Mouse (Mus musculus) heart, embryonic 16.5 days (tissue): ENCODE measurements at regions not wholly inside any gene's neighbourhood (a gene's known extent, or its start where the extent isn't known, plus 50 kb on each side); places are given as distances from the start of the nearest gene placed in this dataset.

Experiments
- ATAC-seq: fragments of 200-750 bp; cut with Nextera tagmentation; replicated peaks from 2 replicates; pipeline ENCODE4 v1.8.0; 2017; ENCODE audit warnings: moderate number of reproducible peaks; ENCODE audit not compliant: insufficient read depth, low FRiP score; ENCODE audit errors: extremely low read depth
- H3K27ac ChIP-seq: fragments of 300-500 bp; sonication (generic); 2 replicates; pipeline ENCODE4 v1.5.1; 2014; ENCODE audit warnings: mild to moderate bottlenecking, low read length, control low read depth, moderate library complexity
- H3K27me3 ChIP-seq: fragments of 300-500 bp; sonication (generic); 2 replicates; pipeline ENCODE4 v1.6.1; 2014; ENCODE audit warnings: low read length, mixed read lengths; ENCODE audit not compliant: control insufficient read depth, insufficient read depth
- H3K36me3 ChIP-seq: fragments of 300-500 bp; sonication (generic); 2 replicates; pipeline ENCODE4 v1.6.1; 2014; ENCODE audit not compliant: control insufficient read depth, insufficient read depth
- H3K4me1 ChIP-seq: fragments of 300-500 bp; sonication (generic); 2 replicates; pipeline ENCODE4 v1.6.1; 2014; ENCODE audit warnings: low read length, mixed read lengths; ENCODE audit not compliant: control insufficient read depth, insufficient read depth
- H3K4me2 ChIP-seq: fragments of 300-500 bp; sonication (generic); 2 replicates; pipeline ENCODE4 v1.6.1; 2014; ENCODE audit warnings: low read depth, mild to moderate bottlenecking, control low read depth, low read length
- H3K4me3 ChIP-seq: fragments of 300-500 bp; sonication (generic); 2 replicates; pipeline ENCODE4 v1.5.1; 2014; ENCODE audit warnings: mild to moderate bottlenecking, control low read depth, low read length
- H3K9ac ChIP-seq: fragments of 300-500 bp; sonication (generic); 2 replicates; pipeline ENCODE4 v1.6.1; 2014; ENCODE audit warnings: low read length, control low read depth
- H3K9me3 ChIP-seq: fragments of 300-500 bp; sonication (generic); replicated peaks from 2 replicates; pipeline ENCODE4 v1.6.1; 2016; ENCODE audit warnings: low read length; ENCODE audit not compliant: control insufficient read depth
- WGBS: fragments of 180-500 bp; shearing (Covaris S2); extraction: QIAGEN DNeasy Blood & Tissue Kit; methylation state at CpG from one replicate; pipeline ENCODE4 v1.1.7; 2014; 5-methylcytosine and 5-hydroxymethylcytosine counted together

GRCm38 (mm10) chr3:53919541-53919940 is 55.9 kb upstream of the Ufm1 start:
- no peaks in the 10 kb centered on the region for H3K27me3 ChIP-seq
- no peak overlapping the region for H3K4me3 ChIP-seq
- H3K9me3 ChIP-seq, result no peaks in the 10 kb centered on the region
- ATAC-seq, result no peak
- H3K27ac ChIP-seq, result no peak overlapping the region
- H3K9ac ChIP-seq, result no peak overlapping the region
- H3K4me2 ChIP-seq, result no peak overlapping the region
- H3K36me3 ChIP-seq, result no peaks in the 10 kb centered on the region
- 69% methylated on average over 3 of the region's 3 CpGs for WGBS
- H3K4me1 ChIP-seq, result no peaks in the 10 kb centered on the region

- H3K9ac ChIP-seq, result no peak overlapping the region
- H3K4me3 ChIP-seq, result no peak overlapping the region
- H3K4me1 ChIP-seq, result no peaks in the 10 kb centered on the region
- no peak overlapping the region for H3K27ac ChIP-seq
- no peak for ATAC-seq
- H3K9me3 ChIP-seq, result no peaks in the 10 kb centered on the region
- no peak overlapping the region for H3K4me2 ChIP-seq
- H3K27me3 ChIP-seq, result no peaks in the 10 kb centered on the region
- no peaks in the 10 kb centered on the region for H3K36me3 ChIP-seq
- 80% methylated on average over 3 of the region's 3 CpGs for WGBS
These were observed 54.3 kb upstream of the Ufm1 start for GRCm38 (mm10) chr3:53917960-53918359.

- no peaks in the 10 kb centered on the region for H3K36me3 ChIP-seq
- no peak overlapping the region for H3K9ac ChIP-seq
- ATAC-seq, result no peak
- H3K4me1 ChIP-seq, result no peaks in the 10 kb centered on the region
- no peaks in the 10 kb centered on the region for H3K27me3 ChIP-seq
- H3K4me3 ChIP-seq, result no peak overlapping the region
- 87% methylated on average over 3 of the region's 3 CpGs for WGBS
- no peak overlapping the region for H3K27ac ChIP-seq
- H3K4me2 ChIP-seq, result no peak overlapping the region
- no peaks in the 10 kb centered on the region for H3K9me3 ChIP-seq
These were observed 50.5 kb upstream of the Ufm1 start for GRCm38 (mm10) chr3:53913984-53914669.
